Mouse (Mus musculus) kidney, adult 2 months (tissue): ENCODE measurements around the gene Fam118a. TPM values are rescaled to one million over a fixed set of nuclear protein-coding genes. Genes with fewer than 3 reads are reported as not detected.
A peak's percentile ranks its signal among the peaks of the same experiment; 100 is the strongest.
"Not testable (repeated sequence)": the region's sequence is repeated elsewhere in the genome, so short reads cannot be mapped to it uniquely, and the experiment has no call there.

Experiments used
- DNase-seq: peaks from one replicate; pipeline ENCODE4 v3.0.0; 2021
- H3K27ac ChIP-seq: fragments of 200-500 bp; 2 replicates; pipeline ENCODE4 v1.5.1; 2012; ENCODE audit warnings: low read depth, low read length, control low read depth, inconsistent platforms; ENCODE audit not compliant: insufficient read depth
- H3K27me3 ChIP-seq: fragments of 200-500 bp; replicated peaks from 2 replicates; pipeline ENCODE4 v1.6.1; 2012; ENCODE audit warnings: mild to moderate bottlenecking, moderate library complexity, low read length, inconsistent platforms; ENCODE audit not compliant: control insufficient read depth, insufficient read depth
- H3K36me3 ChIP-seq: fragments of 200-500 bp; 2 replicates; pipeline ENCODE4 v1.6.1; 2012; ENCODE audit warnings: mild to moderate bottlenecking, moderate library complexity, low read length, inconsistent platforms; ENCODE audit not compliant: control insufficient read depth, insufficient read depth
- H3K4me1 ChIP-seq: fragments of 200-500 bp; 2 replicates; pipeline ENCODE4 v1.6.1; 2011; ENCODE audit warnings: low read length; ENCODE audit not compliant: control insufficient read depth, insufficient read depth
- H3K4me3 ChIP-seq: fragments of 200-500 bp; 2 replicates; pipeline ENCODE4 v1.5.1; 2011; ENCODE audit warnings: mild to moderate bottlenecking, low read depth, low read length, control low read depth; ENCODE audit not compliant: insufficient read depth
- CTCF ChIP-seq: fragments of 200-500 bp; conservative IDR thresholded peaks from 2 replicates; pipeline ENCODE4 v1.5.1; 2011; ENCODE audit warnings: low read depth, mild to moderate bottlenecking, control low read depth, low read length, moderate library complexity, mixed read lengths; ENCODE audit not compliant: insufficient read depth, insufficient read length
- POLR2A ChIP-seq: fragments of 200-500 bp; IDR thresholded peaks from one replicate; pipeline ENCODE4 v1.6.1; 2011; ENCODE audit warnings: low read depth, low read length, control low read depth
- WGBS: fragments of 180-500 bp; shearing (Covaris S2); methylation state at CpG from one replicate; pipeline ENCODE4 v1.1.7; 2018; 5-methylcytosine and 5-hydroxymethylcytosine counted together
- polyA plus RNA-seq: library from polyadenylated mRNA; depleted of rRNA; stranded (reverse); fragments of >200 nt; gene quantifications from 2 replicates; pipeline ENCODE4 v1.2.3, GENCODE M21; 2012; rRNA removed

Fam118a gene
- 4.1 and 4.9 TPM in 2 replicates for polyA plus RNA-seq

GRCm38 (mm10) chr15:85028648-85029047 lies at the start of gene Fam118a:
Gene Fam118a (plus strand): TSS chr15:85028948.
- not testable (repeated sequence) for H3K4me3 ChIP-seq, DNase-seq, H3K27ac ChIP-seq, H3K36me3 ChIP-seq, H3K4me1 ChIP-seq, H3K27me3 ChIP-seq
- WGBS = 67% methylated on average over 1 of the region's 1 CpGs

GRCm38 (mm10) chr15:84981609-84982313 lies 47.0 kb upstream of the Fam118a start:
- no peaks in the 10 kb centered on the region for H3K36me3 ChIP-seq
- no peaks in the 10 kb centered on the region for H3K4me1 ChIP-seq
- no peak overlapping the region for H3K4me3 ChIP-seq
- H3K27ac ChIP-seq = no peak overlapping the region
- no peaks in the 10 kb centered on the region for H3K27me3 ChIP-seq
- no peak for TF ChIP-seq POLR2A
- TF ChIP-seq CTCF = no peak
- peak; percentile 12 for DNase-seq
- WGBS = 69% methylated on average over 9 of the region's 9 CpGs

GRCm38 (mm10) chr15:84982888-84983287 lies 45.9 kb upstream of the Fam118a start:
- H3K27me3 ChIP-seq = no peaks in the 10 kb centered on the region
- H3K36me3 ChIP-seq = no peaks in the 10 kb centered on the region
- 74% methylated on average over 3 of the region's 3 CpGs for WGBS
- no peak overlapping the region for H3K4me3 ChIP-seq
- TF ChIP-seq POLR2A (no peak), CTCF (no peak)
- H3K27ac ChIP-seq = no peak overlapping the region
- DNase-seq = no peak
- H3K4me1 ChIP-seq = no peaks in the 10 kb centered on the region

GRCm38 (mm10) chr15:84983721-84984120 lies 45.0 kb upstream of the Fam118a start:
- TF ChIP-seq POLR2A (no peak), CTCF (no peak)
- H3K4me3 ChIP-seq = no peak overlapping the region
- 63% methylated on average over 7 of the region's 7 CpGs for WGBS
- no peak overlapping the region for H3K27ac ChIP-seq
- no peaks in the 10 kb centered on the region; the same call in 1 of the 2 replicates for H3K4me1 ChIP-seq
- DNase-seq = no peak
- H3K36me3 ChIP-seq = no peaks in the 10 kb centered on the region
- no peaks in the 10 kb centered on the region for H3K27me3 ChIP-seq

GRCm38 (mm10) chr15:84985516-84986160 lies 43.1 kb upstream of the Fam118a start:
- Histone ChIP-seq H3K4me3 (no peak overlapping the region), H3K4me1 (no peaks in the 10 kb centered on the region; the same call in 1 of the 2 replicates), H3K27me3 (no peaks in the 10 kb centered on the region), H3K36me3 (no peaks in the 10 kb centered on the region), H3K27ac (no peak overlapping the region)
- TF ChIP-seq CTCF (no peak), POLR2A (no peak)
- DNase-seq = no peak
- WGBS = 92% methylated on average over 12 of the region's 12 CpGs

GRCm38 (mm10) chr15:84986171-84987019 lies 42.4 kb upstream of the Fam118a start:
- Histone ChIP-seq H3K27me3 (no peaks in the 10 kb centered on the region), H3K36me3 (no peaks in the 10 kb centered on the region), H3K27ac (no peak overlapping the region), H3K4me1 (no peaks in the 10 kb centered on the region; the same call in 1 of the 2 replicates), H3K4me3 (peak overlapping the region; percentile 90)
- TF ChIP-seq POLR2A (no peak), CTCF (no peak)
- no peak for DNase-seq
- WGBS = 73% methylated on average over 4 of the region's 4 CpGs
